Mouse (Mus musculus) telencephalon, adult 2 months (tissue): ENCODE results near the gene Klra2.
"Not testable (repeated sequence)": the region's sequence is repeated elsewhere in the genome, so short reads cannot be mapped to it uniquely, and the experiment has no call there.

Source experiments
- DNase-seq: peaks from one replicate; pipeline ENCODE4 v3.0.0-alpha.2; 2011; ENCODE audit warnings: low read depth, low spot score

Gene Klra2

DNA sequence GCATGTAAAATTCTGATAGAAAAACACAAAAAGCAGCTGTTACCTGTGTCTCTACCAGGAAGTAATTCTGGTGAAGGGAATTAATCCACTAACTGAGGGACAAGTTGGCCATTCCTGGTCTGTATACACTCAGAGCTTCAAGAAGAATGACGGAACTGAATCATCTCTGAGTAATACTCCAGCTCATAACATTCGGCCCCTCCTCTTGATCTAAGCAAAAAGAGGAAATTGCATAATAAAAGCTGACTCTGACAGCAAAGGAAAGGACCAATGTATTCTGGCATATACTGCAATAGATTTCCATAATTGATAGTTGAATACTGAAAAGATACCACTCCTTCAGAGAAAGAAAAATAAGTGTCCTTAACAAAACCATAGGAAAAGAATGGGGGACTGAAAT is at the start of gene Klra2:
Gene Klra2, minus strand, starts transcription at position 157 of the 400 bp plus-strand sequence.
- no peak for DNase-seq

DNA sequence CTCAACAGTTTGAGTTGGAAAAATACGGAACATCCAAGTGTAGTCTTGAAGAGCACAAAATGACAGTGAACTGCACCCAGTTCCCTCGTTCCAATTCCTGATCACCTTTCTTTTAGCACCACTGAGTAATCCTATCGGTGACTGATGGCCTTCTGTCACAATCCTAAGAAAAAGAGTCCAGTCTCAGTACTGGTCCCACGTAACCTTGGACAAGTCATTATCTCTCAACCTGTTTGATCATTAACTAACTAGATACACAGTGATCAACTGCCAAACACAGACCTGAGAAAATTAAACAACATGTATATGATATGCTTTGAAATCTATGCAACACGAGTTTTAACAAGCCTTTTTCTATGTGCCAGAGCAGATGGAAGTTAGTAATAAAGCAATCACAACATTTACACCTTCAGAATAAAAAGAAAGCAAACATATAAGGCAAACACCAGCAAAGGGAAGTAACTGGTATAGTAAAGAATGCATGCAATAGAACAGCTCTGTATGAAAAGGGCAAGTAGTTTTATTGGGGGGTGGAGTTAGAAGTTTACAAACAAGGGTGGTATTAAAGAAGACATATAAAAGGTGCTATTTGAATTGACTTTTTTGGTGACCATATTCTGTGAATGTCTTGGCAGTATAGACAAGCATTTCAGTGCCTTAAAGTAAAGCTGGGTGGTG is 47.4 kb upstream of the Klra2 start:
- DNase-seq, result no peak

DNA sequence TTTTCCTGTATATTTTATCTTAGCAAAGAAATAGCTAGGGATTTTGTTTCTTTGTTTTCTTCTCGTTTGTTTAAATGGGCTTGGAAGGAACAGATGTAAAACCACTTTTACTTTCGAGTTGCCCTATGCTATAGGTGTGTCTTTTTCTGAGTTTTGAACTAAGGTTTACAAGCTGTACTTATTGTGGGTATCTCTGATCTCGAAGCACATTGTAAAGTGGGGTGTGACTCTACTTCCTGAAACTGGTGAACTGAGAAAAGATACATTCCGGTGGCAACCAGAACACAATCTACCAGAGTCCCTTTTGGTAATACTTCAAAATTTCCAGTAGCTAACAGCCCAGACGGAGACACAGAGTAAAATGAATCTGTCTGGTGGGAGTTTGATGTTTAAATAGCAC is 46.8 kb upstream of the Klra2 start:
- no peak for DNase-seq

GRCm38 (mm10) chr6:131292991-131293788 is 46.0 kb upstream of the Klra2 start, which contains the start of gene Magohb:
Gene Magohb, minus strand, starts transcription at chr6:131293244.
- DNase-seq, result peak; percentile 58

- DNase-seq, result peak; percentile 2
Observed at GRCm38 (mm10) chr6:131292276-131292990, 45.3 kb upstream of the Klra2 start.

GRCm38 (mm10) chr6:131290430-131290829 is 43.3 kb upstream of the Klra2 start:
- peak; percentile 2 for DNase-seq

DNA sequence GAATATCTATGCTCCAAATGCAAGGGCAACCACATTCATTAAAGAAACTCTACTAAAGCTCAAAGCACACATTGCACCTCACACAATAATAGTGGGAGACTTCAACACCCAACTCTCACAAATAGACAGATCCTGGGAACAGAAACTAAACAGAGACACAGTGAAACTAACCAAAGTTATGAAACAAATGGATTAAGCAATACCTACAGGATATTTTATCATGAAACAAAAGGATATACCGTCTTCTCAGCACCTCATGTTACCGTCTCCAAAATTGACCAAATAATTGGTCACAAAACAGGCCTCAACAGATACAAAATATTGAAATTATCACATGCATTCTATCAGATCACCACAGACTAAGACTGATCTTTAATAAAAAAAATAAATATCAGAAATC is 31.0 kb upstream of the Klra2 start:
- not testable (repeated sequence) for DNase-seq

- no peak for DNase-seq
Observed at GRCm38 (mm10) chr6:131276659-131277058, 29.5 kb upstream of the Klra2 start.

- DNase-seq, result no peak
Observed at GRCm38 (mm10) chr6:131272311-131272710, 25.1 kb upstream of the Klra2 start.

DNA sequence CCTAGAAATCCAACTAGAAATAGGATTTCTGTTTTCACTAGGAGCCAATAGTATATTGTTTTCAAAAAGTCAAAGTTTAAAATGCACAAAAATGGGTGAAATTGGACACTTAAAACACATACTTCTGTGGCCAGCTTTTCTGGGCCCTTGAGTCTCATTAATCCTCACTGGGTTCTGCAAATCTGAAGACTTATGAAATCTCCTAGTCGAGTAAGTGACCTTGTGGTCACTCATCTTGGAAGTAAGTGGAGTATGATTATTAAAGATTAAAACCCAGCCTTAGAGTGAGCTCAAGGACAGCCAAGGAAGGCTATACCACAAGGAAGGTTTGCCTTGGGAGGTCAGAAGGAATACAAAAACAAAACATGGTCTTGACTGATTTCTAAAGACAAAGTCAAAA is 23.1 kb upstream of the Klra2 start:
- DNase-seq, result no peak

DNA sequence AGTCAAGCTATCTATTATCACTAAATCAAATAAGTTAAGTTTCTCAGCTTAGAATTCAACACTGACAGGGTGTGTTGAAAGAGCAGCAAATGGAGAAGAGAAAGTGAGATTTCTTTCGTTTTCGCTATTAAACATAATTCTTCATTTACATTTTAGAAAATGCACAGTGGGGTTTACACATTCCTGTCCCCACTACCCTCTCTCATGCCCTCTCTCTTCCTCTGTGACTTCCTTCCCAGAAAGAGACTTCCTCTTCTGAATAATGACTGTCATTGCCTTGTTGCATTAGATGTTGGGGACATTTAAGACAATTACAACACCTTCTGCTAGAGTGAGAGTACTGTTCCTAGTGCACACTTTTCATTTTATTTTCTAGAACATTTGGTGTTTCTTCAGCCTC is 22.4 kb upstream of the Klra2 start:
- no peak for DNase-seq

GRCm38 (mm10) chr6:131264175-131264574 is 17.0 kb upstream of the Klra2 start:
- no peak for DNase-seq

GRCm38 (mm10) chr6:131262778-131263177 is 15.6 kb upstream of the Klra2 start:
- DNase-seq, result no peak

DNA sequence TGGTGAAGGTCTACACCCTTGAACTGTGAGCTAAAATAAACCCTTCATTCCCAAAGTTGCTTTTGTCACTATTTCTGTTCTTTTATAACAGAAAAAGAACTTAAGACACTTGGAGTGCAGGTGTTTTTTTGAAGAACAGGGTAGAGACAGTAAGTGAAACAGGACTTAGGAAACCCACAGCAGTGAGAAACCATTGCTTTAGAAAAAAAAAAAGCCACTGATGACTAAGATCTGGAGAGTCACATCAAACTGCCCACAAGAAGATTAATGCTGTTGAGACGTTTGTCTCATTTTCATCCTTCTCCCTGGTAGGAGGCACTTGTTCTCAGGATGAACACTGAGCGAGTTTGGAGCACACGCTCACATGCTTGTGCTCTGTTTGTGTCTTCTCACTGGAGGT is 14.8 kb upstream of the Klra2 start:
- DNase-seq, result no peak

- DNase-seq, result no peak
Observed at GRCm38 (mm10) chr6:131245081-131245480, 2.1 kb downstream of the Klra2 start.
